8 mouse cellular contexts compared by ENCODE assay signal in genomic region chr4:44083945-44084344, GRCm38 (mm10). TPM values are rescaled to one million over a fixed set of nuclear protein-coding genes. Genes with fewer than 3 reads are reported as not detected.
DNase-seq lines count a peak whose midpoint lies in the region; ATAC-seq and TF ChIP-seq lines count a peak whose summit lies in the region.

TSS of gene Gne (minus strand) at chr4:44084177.

- H3K9ac ChIP-seq in liver, adult 2 months (ENCODE audit: low read depth, low read length), result no peak within 1 kb of the TSS
- no peak within 1 kb of the TSS for H3K9ac ChIP-seq in embryonic facial prominence, embryonic 14.5 days (ENCODE audit: low read depth, low read length)

- H3K4me2 ChIP-seq in embryonic facial prominence, embryonic 14.5 days (ENCODE audit: low read depth, low read length), result peak within 1 kb of the TSS; percentile 36

- DNase-seq in liver, adult 2 months (ENCODE audit: extremely low read depth, low read depth, low spot score), result no peak
- no peak for DNase-seq in liver
- peak; percentile 61 for DNase-seq in embryonic facial prominence, embryonic 14.5 days (ENCODE audit: low spot score)
- DNase-seq in heart, postnatal 36 days, result peak in 1 of 2 experiments; percentile 23
- no peak for DNase-seq in layer of hippocampus, postnatal 14 days (ENCODE audit: low spot score in 2 of 2)
- DNase-seq in lung, postnatal 36 days, result peak; percentile 61
- no peak for DNase-seq in right cerebral cortex, adult 2 months (ENCODE audit: low spot score in 2 of 2)
- DNase-seq in cerebellum, postnatal 25 days, result no peak

- WGBS in liver, adult 2 months, result 18% methylated on average over 11 of the region's 11 CpGs
- WGBS in embryonic facial prominence, embryonic 14.5 days, result 10% methylated on average over 11 of the region's 11 CpGs

- no peak for TF ChIP-seq CTCF in liver, adult 2 months (IDR thresholded peaks at IDR 0.05; ENCODE audit: low read depth, low read length)

- no peak within 1 kb of the TSS for H3K4me3 ChIP-seq in liver, adult 2 months (ENCODE audit: insufficient read depth, low read depth, low read length)
- no peak within 1 kb of the TSS for H3K4me3 ChIP-seq in embryonic facial prominence, embryonic 14.5 days (ENCODE audit: low read depth, low read length)

- intact Hi-C loops in heart, postnatal 36 days (cut with DNase I), result no loop called here

- H3K27ac ChIP-seq in liver, adult 2 months (replicated peaks; ENCODE audit: insufficient read depth, low read depth, low read length), result no peak within 1 kb of the TSS
- H3K27ac ChIP-seq in embryonic facial prominence, embryonic 14.5 days (replicated peaks; ENCODE audit: low read depth, low read length), result no peak within 1 kb of the TSS

- no peaks in the 10 kb centered on the region for H3K79me2 ChIP-seq in liver, adult 2 months (ENCODE audit: control insufficient read depth, insufficient read depth, low read length)

- no peaks in the 10 kb centered on the region for H3K27me3 ChIP-seq in liver, adult 2 months (ENCODE audit: control insufficient read depth, insufficient read depth, low read length)
- no peaks in the 10 kb centered on the region for H3K27me3 ChIP-seq in embryonic facial prominence, embryonic 14.5 days (replicated peaks; ENCODE audit: control insufficient read depth, insufficient read depth, low read length)

- no peak for TF ChIP-seq POLR2A in liver, adult 2 months (IDR thresholded peaks at IDR 0.05; ENCODE audit: extremely low read depth, insufficient read depth, low read length)

- H3K4me1 ChIP-seq in liver, adult 2 months (ENCODE audit: control insufficient read depth, insufficient read depth, low read length), result peaks cover 3% of the 10 kb centered on the region; the same call in 1 of the 2 replicates
- H3K4me1 ChIP-seq in embryonic facial prominence, embryonic 14.5 days (ENCODE audit: control insufficient read depth, insufficient read depth, low read length), result peaks cover 3% of the 10 kb centered on the region; the same call in 1 of the 2 replicates

- H3K36me3 ChIP-seq in liver, adult 2 months (ENCODE audit: control insufficient read depth, insufficient read depth, low read length), result no peaks in the 10 kb centered on the region
- H3K36me3 ChIP-seq in embryonic facial prominence, embryonic 14.5 days (ENCODE audit: control insufficient read depth, insufficient read depth, low read length), result no peaks in the 10 kb centered on the region

- no peaks in the 10 kb centered on the region for H3K9me3 ChIP-seq in embryonic facial prominence, embryonic 14.5 days (ENCODE audit: control insufficient read depth, low read length)

- ATAC-seq in embryonic facial prominence, embryonic 14.5 days (ENCODE audit: low read depth), result 0 out of 2 replicates have a peak, but pooled peaks have one; percentile 26

RNA-seq across cellular contexts. Expression of gene Gne, which starts in this region (rescaled TPM):
- total RNA-seq in liver, adult 2 months (2014; rRNA removed), result 318 and 329 TPM in 2 replicates
- polyA plus RNA-seq in liver, adult 2 months (2012; rRNA removed), result 85.5 and 87.9 TPM in 2 replicates
- 27.6 and 29.0 TPM in 2 replicates for polyA plus RNA-seq in embryonic facial prominence, embryonic 14.5 days (2014; fragmentation: Nextera tagmentation; extraction: Ambion mirVana)
- total RNA-seq in heart, postnatal 36 days (2021), result 10 to 100 TPM; 23.1 to 28.6 TPM
- total RNA-seq in layer of hippocampus, postnatal 14 days (2021), result 10 to 100 TPM; 42.0 to 45.9 TPM

Comparison
In these comparisons a context has a peak if more than half of its experiments do, and no peak if none do; other contexts are left out.
1. DNase-seq: peak in embryonic facial prominence, embryonic 14.5 days (single experiment) and lung, postnatal 36 days (single experiment); none in liver, adult 2 months (single experiment), liver (single experiment), layer of hippocampus, postnatal 14 days (0 of 2), right cerebral cortex, adult 2 months (0 of 2) and cerebellum, postnatal 25 days (0 of 2).